Mouse (Mus musculus) cortical plate, adult 2 months (tissue): Measurements from ENCODE around the gene Rph3al.

Experiments used
- CTCF ChIP-seq: fragments of 200-500 bp; IDR thresholded peaks from 2 replicates; pipeline ENCODE4 v1.5.1; 2011; ENCODE audit warnings: mild to moderate bottlenecking, control low read depth, low read length; ENCODE audit not compliant: insufficient read depth; ENCODE audit errors: extremely low read depth
- POLR2A ChIP-seq: fragments of 200-500 bp; IDR thresholded peaks from 2 replicates; pipeline ENCODE4 v1.6.1; 2011; ENCODE audit warnings: mild to moderate bottlenecking, low read length, control low read depth; ENCODE audit not compliant: insufficient read depth; ENCODE audit errors: extremely low read depth

DNA sequence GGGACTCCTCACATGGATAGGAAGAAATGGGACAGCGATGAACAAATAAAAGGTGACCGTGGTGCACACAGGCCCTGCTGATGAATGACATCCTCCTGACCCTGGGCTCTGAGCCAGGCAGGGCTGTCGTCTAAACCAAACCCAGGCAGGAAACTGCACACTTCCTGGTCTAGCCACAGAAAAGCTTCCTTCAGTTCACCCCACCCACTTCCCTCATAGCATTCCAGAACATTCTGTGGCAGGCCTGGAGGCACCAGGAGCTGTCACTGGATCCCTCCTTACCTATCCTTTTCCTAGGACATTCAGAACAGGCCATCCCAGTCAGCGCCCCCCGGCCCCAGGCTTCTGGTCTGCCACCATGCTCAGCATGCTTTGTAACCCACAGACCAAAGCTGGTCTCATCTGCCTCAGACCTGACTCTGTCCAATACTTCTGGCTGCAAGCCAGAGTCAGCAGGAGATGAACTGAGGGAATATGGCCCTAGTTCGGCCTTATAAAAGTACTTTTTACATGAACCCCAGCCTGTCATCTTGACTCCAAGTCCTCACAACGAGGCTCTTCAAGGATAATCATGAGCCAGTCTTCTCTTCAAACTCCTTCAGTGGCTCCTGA is 2.3 kb downstream of the Rph3al start:
- no peak for TF ChIP-seq POLR2A
- no peak for TF ChIP-seq CTCF
